Mouse (Mus musculus) MEL (cell line): ENCODE data around the gene Jmy. TPM values are rescaled to one million over a fixed set of nuclear protein-coding genes. Genes with fewer than 3 reads are reported as not detected.
A peak's percentile ranks its signal among the peaks of the same experiment; 100 is the strongest.

ENCODE experiments used
- DNase-seq: peaks from one replicate; pipeline ENCODE4 v3.0.0; 2011; ENCODE audit warnings: low read depth, low spot score
- H3K27ac ChIP-seq: 2 replicates; pipeline ENCODE4 v1.5.1; 2012; ENCODE audit warnings: low read depth, mild to moderate bottlenecking, control low read depth, low read length, moderate library complexity; ENCODE audit not compliant: control insufficient read depth
- H3K27me3 ChIP-seq, 2 experiments: fragments of 150-350 bp in 1 of 2; sonication (generic) in 1 of 2; 2 replicates each; pipeline ENCODE4 v1.6.1; 2012; ENCODE audit warnings: low read length in 2 of 2, mild to moderate bottlenecking in 2 of 2, improper control_type of control experiment in 1 of 2, moderate library complexity in 1 of 2; ENCODE audit not compliant: insufficient read depth in 2 of 2, control insufficient read depth in 1 of 2
- H3K36me3 ChIP-seq, 2 experiments: 2 replicates each; pipeline ENCODE4 v1.6.1; 2012 to 2014; ENCODE audit warnings: low read length in 2 of 2, improper control_type of control experiment in 1 of 2, inconsistent platforms in 1 of 2, mild to moderate bottlenecking in 1 of 2; ENCODE audit not compliant: insufficient read depth in 2 of 2, control insufficient read depth in 1 of 2
- H3K4me1 ChIP-seq, 2 experiments: fragments of 150-350 bp in 1 of 2; sonication (generic) in 1 of 2; 2 replicates each; pipeline ENCODE4 v1.6.1; 2012; ENCODE audit warnings: low read length in 2 of 2, improper control_type of control experiment in 1 of 2, mild to moderate bottlenecking in 1 of 2; ENCODE audit not compliant: insufficient read depth in 2 of 2, control insufficient read depth in 1 of 2
- H3K4me3 ChIP-seq, 2 experiments: fragments of 150-350 bp in 1 of 2; sonication (generic) in 1 of 2; 2 replicates each; pipeline ENCODE4 v1.5.1; 2012; ENCODE audit warnings: low read depth in 2 of 2, low read length in 2 of 2, mild to moderate bottlenecking in 2 of 2, moderate library complexity in 2 of 2, control low read depth in 1 of 2, improper control_type of control experiment in 1 of 2; ENCODE audit not compliant: control insufficient read depth in 1 of 2, insufficient read depth in 1 of 2
- H3K79me2 ChIP-seq: 2 replicates; pipeline ENCODE4 v1.6.1; 2012; ENCODE audit warnings: mild to moderate bottlenecking, low read length, moderate library complexity; ENCODE audit not compliant: control insufficient read depth, poor library complexity, insufficient read depth
- H3K9ac ChIP-seq: 2 replicates; pipeline ENCODE4 v1.6.1; 2012; ENCODE audit warnings: low read depth, mild to moderate bottlenecking, control low read depth, low read length, moderate library complexity; ENCODE audit not compliant: control insufficient read depth, poor library complexity, severe bottlenecking
- H3K9me3 ChIP-seq: fragments of 150-350 bp; sonication (generic); replicated peaks from 2 replicates; pipeline ENCODE4 v1.6.1; 2012; ENCODE audit warnings: mild to moderate bottlenecking, low read length, improper control_type of control experiment, moderate library complexity; ENCODE audit not compliant: insufficient read depth
- BHLHE40 ChIP-seq: IDR thresholded peaks from 2 replicates; pipeline ENCODE4 v1.6.1; 2012; ENCODE audit warnings: low read depth, mild to moderate bottlenecking, inconsistent platforms, low read length, improper control_type of control experiment, borderline replicate concordance
- CHD2 ChIP-seq: IDR thresholded peaks from 2 replicates; pipeline ENCODE4 v1.6.1; 2011; ENCODE audit warnings: low read length, improper control_type of control experiment
- CTCF ChIP-seq, 3 experiments: IDR thresholded peaks in 2 of 3; conservative IDR thresholded peaks in 1 of 3; 2 replicates each; pipeline ENCODE4 v1.5.1; 2011 to 2012; ENCODE audit warnings: low read length in 3 of 3, low read depth in 2 of 3, mild to moderate bottlenecking in 2 of 3, improper control_type of control experiment in 1 of 3, inconsistent platforms in 1 of 3, mixed read lengths in 1 of 3, moderate library complexity in 1 of 3; ENCODE audit not compliant: control insufficient read depth in 1 of 3, insufficient read depth in 1 of 3, poor library complexity in 1 of 3, severe bottlenecking in 1 of 3
- ELF1 ChIP-seq: IDR thresholded peaks from 2 replicates; pipeline ENCODE4 v1.6.1; 2014; ENCODE audit warnings: low read depth, mild to moderate bottlenecking, inconsistent platforms, low read length, improper control_type of control experiment, moderate library complexity
- EP300 ChIP-seq, 2 experiments: IDR thresholded peaks; 2 replicates each; pipeline ENCODE4 v1.6.1; 2011; ENCODE audit warnings: improper control_type of control experiment in 2 of 2, low read length in 2 of 2, low read depth in 1 of 2, mild to moderate bottlenecking in 1 of 2
- GABPA ChIP-seq: IDR thresholded peaks from 2 replicates; pipeline ENCODE4 v1.6.1; 2012; ENCODE audit warnings: low read depth, mild to moderate bottlenecking, inconsistent platforms, low read length, improper control_type of control experiment, moderate library complexity
- GATA1 ChIP-seq: IDR thresholded peaks from 2 replicates; pipeline ENCODE4 v1.6.1; 2011; ENCODE audit warnings: low read depth, low read length, improper control_type of control experiment
- HCFC1 ChIP-seq: IDR thresholded peaks from 2 replicates; pipeline ENCODE4 v1.6.1; 2012; ENCODE audit warnings: low read depth, mild to moderate bottlenecking, inconsistent platforms, low read length, improper control_type of control experiment, moderate library complexity
- JUND ChIP-seq: IDR thresholded peaks from 2 replicates; pipeline ENCODE4 v1.6.1; 2011; ENCODE audit warnings: low read depth, mild to moderate bottlenecking, improper control_type of control experiment, low read length
- KAT2A ChIP-seq: conservative IDR thresholded peaks from 2 replicates; pipeline ENCODE4 v1.6.1; 2012; ENCODE audit warnings: low read depth, low read length, improper control_type of control experiment, inconsistent platforms
- MAZ ChIP-seq: IDR thresholded peaks from 2 replicates; pipeline ENCODE4 v1.6.1; 2012; ENCODE audit warnings: low read depth, mild to moderate bottlenecking, inconsistent platforms, low read length, improper control_type of control experiment
- MEF2A ChIP-seq: IDR thresholded peaks from 2 replicates; pipeline ENCODE4 v1.6.1; 2014; ENCODE audit warnings: low read depth, mild to moderate bottlenecking, inconsistent platforms, low read length, improper control_type of control experiment; ENCODE audit not compliant: poor library complexity, insufficient replicate concordance, severe bottlenecking; ENCODE audit errors: extremely low read depth
- MXI1 ChIP-seq: IDR thresholded peaks from 2 replicates; pipeline ENCODE4 v1.6.1; 2011; ENCODE audit warnings: mild to moderate bottlenecking, low read depth, low read length, improper control_type of control experiment
- MYB ChIP-seq: IDR thresholded peaks from 2 replicates; pipeline ENCODE4 v1.6.1; 2011; ENCODE audit warnings: mild to moderate bottlenecking, low read depth, low read length, improper control_type of control experiment
- RAD21 ChIP-seq: IDR thresholded peaks from 2 replicates; pipeline ENCODE4 v1.6.1; 2011; ENCODE audit warnings: mild to moderate bottlenecking, low read depth, low read length, improper control_type of control experiment
- RCOR1 ChIP-seq: IDR thresholded peaks from 2 replicates; pipeline ENCODE4 v1.6.1; 2012; ENCODE audit warnings: low read depth, mild to moderate bottlenecking, inconsistent platforms, low read length, improper control_type of control experiment
- SIN3A ChIP-seq: IDR thresholded peaks from 2 replicates; pipeline ENCODE4 v1.6.1; 2012; ENCODE audit warnings: low read length, improper control_type of control experiment, inconsistent platforms
- SMC3 ChIP-seq: IDR thresholded peaks from 2 replicates; pipeline ENCODE4 v1.6.1; 2011; ENCODE audit warnings: low read depth, low read length, improper control_type of control experiment
- TBP ChIP-seq: IDR thresholded peaks from 2 replicates; pipeline ENCODE4 v1.8.0; 2011; ENCODE audit warnings: low read depth, low read length, improper control_type of control experiment
- TCF12 ChIP-seq: IDR thresholded peaks from 2 replicates; pipeline ENCODE4 v1.6.1; 2014; ENCODE audit warnings: low read depth, mild to moderate bottlenecking, inconsistent platforms, low read length, improper control_type of control experiment, moderate library complexity
- UBTF ChIP-seq: IDR thresholded peaks from 2 replicates; pipeline ENCODE4 v1.6.1; 2012; ENCODE audit warnings: low read depth, mild to moderate bottlenecking, inconsistent platforms, low read length, improper control_type of control experiment, moderate library complexity, borderline replicate concordance; ENCODE audit not compliant: insufficient read depth
- ZMIZ1 ChIP-seq: IDR thresholded peaks from 2 replicates; pipeline ENCODE4 v1.6.1; 2012; ENCODE audit warnings: low read depth, mild to moderate bottlenecking, inconsistent platforms, low read length, improper control_type of control experiment, moderate library complexity
- polyA plus RNA-seq, 2 experiments: library from polyadenylated mRNA; stranded (reverse) in 1 of 2; unstranded in 1 of 2; fragments of >175 nt in 1 of 2; fragments of >200 nt in 1 of 2; gene quantifications; 2 replicates each; pipeline versions ENCODE4 v1.2.1 to v1.2.4; 2012; ENCODE audit warnings: low replicate concordance in 2 of 2, low read depth in 1 of 2; ENCODE audit not compliant: insufficient read length in 2 of 2, insufficient read depth in 1 of 2, missing spikeins in 1 of 2
- total RNA-seq: library from RNA; depleted of rRNA; stranded (reverse); fragments of 300-350 nt; gene quantifications from 2 replicates; pipeline ENCODE4 v1.2.3, GENCODE M21; 2012

Gene Jmy
- total and polyA plus RNA-seq, 3 experiments: 5.5 to 21.9 (median 9.3) TPM

DNA sequence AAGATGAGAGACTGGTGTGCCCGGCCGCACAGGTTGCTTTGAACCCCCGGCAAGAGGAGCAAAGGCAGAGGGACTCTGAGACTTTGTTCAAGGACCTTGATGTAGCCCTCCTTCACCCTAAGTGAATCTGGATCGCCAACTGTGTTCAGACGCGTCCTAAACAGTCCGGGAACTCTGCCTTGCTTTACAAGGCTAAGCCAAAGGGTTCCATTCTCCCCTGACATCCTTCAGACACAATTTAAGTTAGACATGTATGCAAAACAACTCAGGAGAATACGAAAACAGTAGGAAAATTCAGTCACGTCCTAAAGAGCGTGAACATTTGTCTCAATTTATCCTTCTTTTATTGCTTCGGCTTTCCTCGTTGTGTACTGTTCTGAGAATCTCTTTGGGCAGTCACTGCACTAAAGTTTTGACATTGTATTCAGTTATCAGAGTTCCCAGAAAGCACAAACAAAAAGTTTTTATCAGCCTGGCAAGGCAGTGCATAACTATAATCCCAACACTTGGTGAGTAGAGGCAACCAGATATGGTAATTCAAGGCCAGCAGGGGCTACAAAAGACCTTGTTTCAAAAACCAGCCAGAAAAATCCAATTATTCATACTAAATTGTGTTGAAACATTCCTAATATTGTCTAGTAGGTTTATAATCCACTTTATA is 495 bp upstream of the Jmy start:
- no peaks in the 10 kb centered on the region for H3K9me3 ChIP-seq
- H3K4me1 ChIP-seq: peaks cover 7 to 9% of the 10 kb centered on the region in 2 experiments; a peak in 3 of 4 replicates
- DNase-seq: peak; percentile 60
- TF ChIP-seq MEF2A (no peak), KAT2A (no peak), RAD21 (no peak), TCF12 (peak; percentile 39; the same call in 1 of the 2 replicates), SMC3 (no peak; the same call in 1 of the 2 replicates), EP300 (IDR thresholded peaks at IDR 0.05; ENCODE audit: low read depth in 1 of 2, low read length in 2 of 2) (peak in 1 of 2 experiments; percentile 30; a peak in 1 of 4 replicates), MAZ (no peak), ZMIZ1 (0 out of 2 replicates have a peak, but pooled peaks have one; percentile 56), GATA1 (peak; percentile 45; the same call in 1 of the 2 replicates), RCOR1 (peak; percentile 59; the same call in 1 of the 2 replicates), MXI1 (no peak; the same call in 1 of the 2 replicates), CHD2 (no peak), SIN3A (peak; percentile 76), ELF1 (no peak), HCFC1 (0 out of 2 replicates have a peak, but pooled peaks have one; percentile 47), GABPA (no peak), UBTF (no peak), TBP (peak; percentile 79; the same call in 1 of the 2 replicates), CTCF (IDR thresholded peaks at IDR 0.05 in 2 of 3, conservative IDR thresholded peaks at IDR 0.05 in 1 of 3; ENCODE audit: control insufficient read depth in 1 of 3, insufficient read depth in 1 of 3, low read depth in 2 of 3, low read length in 3 of 3, poor library complexity in 1 of 3, severe bottlenecking in 1 of 3) (no peak), JUND (no peak), MYB (no peak), BHLHE40 (peak; percentile 9; the same call in 1 of the 2 replicates)
- H3K4me3 ChIP-seq: peak overlapping the region; percentile 62 to 77
- peak overlapping the region; percentile 76 for H3K27ac ChIP-seq
- H3K36me3 ChIP-seq: peaks cover 0 to 10% of the 10 kb centered on the region in 2 experiments; a peak in 2 of 4 replicates
- H3K9ac ChIP-seq: peak overlapping the region; percentile 93
- peaks cover 33% of the 10 kb centered on the region for H3K79me2 ChIP-seq
- H3K27me3 ChIP-seq: no peaks in the 10 kb centered on the region
